39 mouse cellular contexts compared by ENCODE assay signal in genomic region chr11:6779752-6780151, GRCm38 (mm10). TPM values are rescaled to one million over a fixed set of nuclear protein-coding genes. Genes with fewer than 3 reads are reported as not detected.
"Had no signal": no experiment of that assay in that cellular context is flagged by ENCODE, and none has a peak within 500 bp of the region (broad histone marks: within the 10 kb centered on the region; RNA-seq: fewer than 3 reads in every experiment).

No protein-coding gene starts in this region.

- H3K27me3 ChIP-seq: heart, embryonic 12.5 days; intestine, embryonic 15.5 days; limb, embryonic 12.5 days; liver, embryonic 13.5 days had no signal

- H3K9me3 ChIP-seq: heart, embryonic 10.5 days; hindbrain, embryonic 10.5 days; hindbrain, embryonic 13.5 days; hindbrain, embryonic 15.5 days; intestine, embryonic 15.5 days; limb, embryonic 10.5 days; limb, embryonic 12.5 days; liver, embryonic 13.5 days had no signal

- H3K36me3 ChIP-seq: heart, embryonic 10.5 days; heart, embryonic 12.5 days; hindbrain, embryonic 10.5 days; hindbrain, embryonic 13.5 days; hindbrain, embryonic 15.5 days; intestine, embryonic 15.5 days; limb, embryonic 10.5 days; limb, embryonic 12.5 days; liver, embryonic 13.5 days had no signal

- H3K4me1 ChIP-seq: heart, embryonic 10.5 days; hindbrain, embryonic 15.5 days; liver, embryonic 13.5 days had no signal

- H3K27ac ChIP-seq: gastrocnemius, adult 2 months; heart, embryonic 10.5 days; hindbrain, embryonic 10.5 days; hindbrain, embryonic 13.5 days; hindbrain, embryonic 15.5 days; intestine, embryonic 15.5 days; layer of hippocampus, adult 2 months; left cerebral cortex, adult 2 months; limb, embryonic 10.5 days; limb, embryonic 12.5 days; liver, embryonic 13.5 days had no signal

- ATAC-seq: inflammation-experienced regulatory T-cells, adult 6 months; intestine, embryonic 15.5 days; intestine, postnatal 0 days had no signal

- H3K4me2 ChIP-seq: heart, embryonic 12.5 days; hindbrain, embryonic 13.5 days; hindbrain, embryonic 15.5 days; intestine, embryonic 15.5 days; limb, embryonic 12.5 days; liver, embryonic 11.5 days; liver, embryonic 13.5 days had no signal

- H3K9ac ChIP-seq: heart, embryonic 12.5 days; hindbrain, embryonic 13.5 days; hindbrain, embryonic 15.5 days; intestine, embryonic 15.5 days; limb, embryonic 12.5 days; liver, embryonic 13.5 days had no signal

- H3K4me3 ChIP-seq: gastrocnemius, adult 2 months; heart, embryonic 10.5 days; heart, embryonic 12.5 days; hindbrain, embryonic 10.5 days; hindbrain, embryonic 13.5 days; hindbrain, embryonic 15.5 days; intestine, embryonic 15.5 days; layer of hippocampus, adult 2 months; left cerebral cortex, adult 2 months; limb, embryonic 10.5 days; limb, embryonic 12.5 days; liver, embryonic 13.5 days had no signal

- DNase-seq: gastrocnemius, adult 2 months; gastrocnemius, postnatal 10 days; gastrocnemius, postnatal 25 days; heart, adult 18-20 months; heart, postnatal 10 days; heart, postnatal 4 days; kidney, adult 18-20 months; kidney, adult 8-10 months; kidney, postnatal 10 days; kidney, postnatal 25 days; kidney, postnatal 4 days; liver; liver, embryonic 13.5 days had no signal

RNA-seq across cellular contexts. Expression of gene Gm11983, which starts 57.7 kb away (rescaled TPM):
- total RNA-seq: gastrocnemius, adult 2 months; gastrocnemius, postnatal 10 days; gastrocnemius, postnatal 25 days; gastrocnemius, postnatal 4 days; granulocyte monocyte progenitor cell, adult 5-6 weeks; heart, adult 18-20 months; heart, adult 8-10 months; heart, postnatal 10 days; heart, postnatal 25 days; heart, postnatal 4 days; layer of hippocampus, adult 2 months; layer of hippocampus, postnatal 10 days; layer of hippocampus, postnatal 25 days; left cerebral cortex, adult 2 months; left cerebral cortex, postnatal 14 days; left cerebral cortex, postnatal 36 days had no signal
- polyA plus RNA-seq: heart, embryonic 10.5 days; heart, embryonic 12.5 days; heart, embryonic 14.5 days; heart, embryonic 16.5 days; hindbrain, embryonic 10.5 days; hindbrain, embryonic 13.5 days; hindbrain, embryonic 15.5 days; inflammation-experienced regulatory T-cells, adult 6 months; intestine, embryonic 15.5 days; intestine, postnatal 0 days; kidney, embryonic 14.5 days; kidney, embryonic 16.5 days; limb, embryonic 10.5 days; limb, embryonic 12.5 days; limb, embryonic 14.5 days; liver, embryonic 11.5 days; liver, embryonic 13.5 days had no signal
